Mouse (Mus musculus): ENCODE measurements at regions not wholly inside any gene's neighbourhood (a gene's known extent, or its start where the extent isn't known, plus 50 kb on each side); places are given as distances from the start of the nearest gene placed in this dataset.

GRCm38 (mm10) chr1:27642118-27642517 lies 954.9 kb upstream of the 4931408C20Rik start:
- H3K4me3 ChIP-seq: no peak overlapping the region
- ATAC-seq: peak; percentile 83

GRCm38 (mm10) chr1:27629101-27629500 lies 941.8 kb upstream of the 4931408C20Rik start:
- no peaks in the 10 kb centered on the region for H3K27me3 ChIP-seq
- ATAC-seq: no peak

More at GRCm38 (mm10) chr1:27642118-27642517, 954.9 kb upstream of the 4931408C20Rik start:
- H3K4me1 ChIP-seq: no peaks in the 10 kb centered on the region
- no peak overlapping the region for H3K27ac ChIP-seq
- no peaks in the 10 kb centered on the region for H3K36me3 ChIP-seq (ENCODE audit: poor library complexity, severe bottlenecking)
- H3K4me2 ChIP-seq: no peak overlapping the region
- no peak overlapping the region for H3K9ac ChIP-seq
- no peaks in the 10 kb centered on the region for H3K27me3 ChIP-seq
- H3K9me3 ChIP-seq (replicated peaks): no peaks in the 10 kb centered on the region

GRCm38 (mm10) chr1:27616250-27616649 lies 929.0 kb upstream of the 4931408C20Rik start:
- Histone ChIP-seq H3K36me3 (ENCODE audit: poor library complexity, severe bottlenecking) (no peaks in the 10 kb centered on the region), H3K4me1 (no peaks in the 10 kb centered on the region), H3K27me3 (no peaks in the 10 kb centered on the region), H3K4me2 (no peak overlapping the region), H3K9me3 (replicated peaks) (no peaks in the 10 kb centered on the region), H3K4me3 (no peak overlapping the region), H3K27ac (no peak overlapping the region), H3K9ac (no peak overlapping the region)
- peak; percentile 45; the same call in 1 of the 2 replicates for ATAC-seq

More at GRCm38 (mm10) chr1:27629101-27629500, 941.8 kb upstream of the 4931408C20Rik start:
- H3K27ac ChIP-seq: no peak overlapping the region
- H3K9me3 ChIP-seq (replicated peaks): no peaks in the 10 kb centered on the region
- no peak overlapping the region for H3K4me2 ChIP-seq
- no peaks in the 10 kb centered on the region for H3K36me3 ChIP-seq (ENCODE audit: poor library complexity, severe bottlenecking)
- no peak overlapping the region for H3K9ac ChIP-seq
- no peak overlapping the region for H3K4me3 ChIP-seq
- H3K4me1 ChIP-seq: no peaks in the 10 kb centered on the region

GRCm38 (mm10) chr1:27608606-27609005 lies 921.3 kb upstream of the 4931408C20Rik start:
- no peaks in the 10 kb centered on the region for H3K4me1 ChIP-seq
- H3K9ac ChIP-seq: no peak overlapping the region
- no peak overlapping the region for H3K27ac ChIP-seq
- H3K4me2 ChIP-seq: no peak overlapping the region
- H3K27me3 ChIP-seq: no peaks in the 10 kb centered on the region
- no peaks in the 10 kb centered on the region for H3K36me3 ChIP-seq (ENCODE audit: poor library complexity, severe bottlenecking)
- H3K9me3 ChIP-seq (replicated peaks): no peaks in the 10 kb centered on the region
- H3K4me3 ChIP-seq: no peak overlapping the region
- 87% methylated on average over 8 of the region's 8 CpGs for WGBS
- ATAC-seq: no peak

- Histone ChIP-seq H3K4me2 (no peak overlapping the region), H3K27me3 (no peaks in the 10 kb centered on the region), H3K4me1 (no peaks in the 10 kb centered on the region), H3K9ac (no peak overlapping the region), H3K9me3 (replicated peaks) (no peaks in the 10 kb centered on the region), H3K4me3 (no peak overlapping the region), H3K36me3 (ENCODE audit: poor library complexity, severe bottlenecking) (no peaks in the 10 kb centered on the region), H3K27ac (no peak overlapping the region)
- no peak for ATAC-seq
Observed at GRCm38 (mm10) chr1:27578776-27579175, 891.5 kb upstream of the 4931408C20Rik start.

GRCm38 (mm10) chr1:27559426-27559825 lies 872.2 kb upstream of the 4931408C20Rik start:
- Histone ChIP-seq H3K9me3 (replicated peaks) (no peaks in the 10 kb centered on the region), H3K9ac (no peak overlapping the region), H3K36me3 (ENCODE audit: poor library complexity, severe bottlenecking) (no peaks in the 10 kb centered on the region), H3K4me3 (no peak overlapping the region), H3K4me2 (no peak overlapping the region), H3K4me1 (no peaks in the 10 kb centered on the region), H3K27ac (no peak overlapping the region), H3K27me3 (no peaks in the 10 kb centered on the region)
- ATAC-seq: no peak

- peak; percentile 53; the same call in 1 of the 2 replicates for ATAC-seq
- 68% methylated on average over 4 of the region's 4 CpGs for WGBS
Observed at GRCm38 (mm10) chr1:27510787-27511395, 823.6 kb upstream of the 4931408C20Rik start.

GRCm38 (mm10) chr1:27503807-27504206 lies 816.5 kb upstream of the 4931408C20Rik start:
- no peaks in the 10 kb centered on the region for H3K36me3 ChIP-seq (ENCODE audit: poor library complexity, severe bottlenecking)
- no peaks in the 10 kb centered on the region for H3K4me1 ChIP-seq
- ATAC-seq: no peak
- H3K4me2 ChIP-seq: no peak overlapping the region
- 46% methylated on average over 2 of the region's 2 CpGs for whole genome bisulfite sequencing
- no peak overlapping the region for H3K9ac ChIP-seq
- no peak overlapping the region for H3K27ac ChIP-seq
- no peak overlapping the region for H3K4me3 ChIP-seq
- H3K27me3 ChIP-seq: no peaks in the 10 kb centered on the region
- H3K9me3 ChIP-seq (replicated peaks): no peaks in the 10 kb centered on the region

More at GRCm38 (mm10) chr1:27510787-27511395, 823.6 kb upstream of the 4931408C20Rik start:
- no peaks in the 10 kb centered on the region for H3K9me3 ChIP-seq (replicated peaks)
- H3K4me1 ChIP-seq: no peaks in the 10 kb centered on the region
- no peak overlapping the region for H3K9ac ChIP-seq
- no peaks in the 10 kb centered on the region for H3K36me3 ChIP-seq (ENCODE audit: poor library complexity, severe bottlenecking)
- no peak overlapping the region for H3K4me3 ChIP-seq
- H3K27me3 ChIP-seq: no peaks in the 10 kb centered on the region
- no peak overlapping the region for H3K27ac ChIP-seq
- H3K4me2 ChIP-seq: no peak overlapping the region

GRCm38 (mm10) chr1:27478991-27479390 lies 791.7 kb upstream of the 4931408C20Rik start:
- no peak for ATAC-seq
- Histone ChIP-seq H3K36me3 (ENCODE audit: poor library complexity, severe bottlenecking) (no peaks in the 10 kb centered on the region), H3K9me3 (replicated peaks) (no peaks in the 10 kb centered on the region), H3K27ac (no peak overlapping the region), H3K4me3 (no peak overlapping the region), H3K4me1 (no peaks in the 10 kb centered on the region), H3K9ac (no peak overlapping the region), H3K4me2 (no peak overlapping the region), H3K27me3 (no peaks in the 10 kb centered on the region)
- 68% methylated on average over 2 of the region's 2 CpGs for WGBS

GRCm38 (mm10) chr1:27446069-27446468 lies 758.8 kb upstream of the 4931408C20Rik start:
- no peak overlapping the region for H3K27ac ChIP-seq
- no peak overlapping the region for H3K4me3 ChIP-seq
- H3K4me2 ChIP-seq: no peak overlapping the region
- ATAC-seq: no peak
- H3K9ac ChIP-seq: no peak overlapping the region
- H3K9me3 ChIP-seq (replicated peaks): no peaks in the 10 kb centered on the region
- no peaks in the 10 kb centered on the region for H3K36me3 ChIP-seq (ENCODE audit: poor library complexity, severe bottlenecking)
- no peaks in the 10 kb centered on the region for H3K27me3 ChIP-seq
- no peaks in the 10 kb centered on the region for H3K4me1 ChIP-seq

All from forebrain, embryonic 13.5 days (tissue).